Mouse (Mus musculus) brain, adult 2 months (tissue): ENCODE measurements around the gene Muc15.

Experiments
- DNase-seq: peaks from one replicate; pipeline ENCODE4 v3.0.0; 2011; ENCODE audit warnings: low read depth, low spot score

The Muc15 gene

DNA sequence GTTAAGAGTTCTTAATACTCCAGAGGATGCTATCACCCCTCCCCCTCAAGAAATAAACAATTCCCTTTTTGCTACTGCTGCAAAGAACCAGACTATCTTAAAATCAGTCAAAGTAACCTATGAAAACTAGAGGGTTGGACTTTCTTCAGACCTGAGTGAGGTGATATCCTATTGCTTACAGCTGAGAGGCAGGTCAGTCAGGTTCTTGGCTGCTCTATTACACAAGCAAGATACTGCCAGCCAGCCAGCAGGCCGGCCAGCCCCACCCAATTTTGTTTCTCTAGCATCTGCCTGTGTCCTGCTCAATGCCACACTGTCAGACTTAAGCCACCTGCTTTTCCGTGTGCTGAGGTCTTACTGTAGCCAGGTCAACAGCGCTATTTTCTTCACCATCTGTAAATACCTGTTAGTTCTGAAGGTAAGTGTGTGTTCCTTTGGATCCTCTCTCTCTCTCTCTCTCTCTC lies at the start of gene Muc15:
Muc15 (plus strand) TSS at position 51 of the 464 bp plus-strand sequence.
- peak; percentile 63 for DNase-seq

DNA sequence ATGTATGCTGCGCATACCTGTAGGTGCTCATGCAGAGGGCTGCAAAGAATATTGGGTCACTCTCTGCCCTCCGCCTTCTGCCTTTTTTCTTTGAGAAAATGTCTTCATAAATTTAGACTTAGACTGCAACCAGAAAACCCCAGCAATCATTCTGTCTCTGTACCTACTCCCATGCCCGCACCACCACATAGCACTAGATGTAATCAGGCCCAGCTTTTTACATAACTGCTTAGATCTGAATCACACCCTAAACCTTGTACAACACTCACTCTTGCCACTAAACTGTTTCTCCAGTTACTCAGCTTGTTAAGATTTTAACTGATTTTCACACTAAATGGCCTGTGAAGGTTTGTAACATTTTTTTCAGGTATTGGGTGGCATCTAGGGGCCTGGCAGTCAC lies 11.7 kb upstream of the Muc15 start:
- peak; percentile 60 for DNase-seq

DNA sequence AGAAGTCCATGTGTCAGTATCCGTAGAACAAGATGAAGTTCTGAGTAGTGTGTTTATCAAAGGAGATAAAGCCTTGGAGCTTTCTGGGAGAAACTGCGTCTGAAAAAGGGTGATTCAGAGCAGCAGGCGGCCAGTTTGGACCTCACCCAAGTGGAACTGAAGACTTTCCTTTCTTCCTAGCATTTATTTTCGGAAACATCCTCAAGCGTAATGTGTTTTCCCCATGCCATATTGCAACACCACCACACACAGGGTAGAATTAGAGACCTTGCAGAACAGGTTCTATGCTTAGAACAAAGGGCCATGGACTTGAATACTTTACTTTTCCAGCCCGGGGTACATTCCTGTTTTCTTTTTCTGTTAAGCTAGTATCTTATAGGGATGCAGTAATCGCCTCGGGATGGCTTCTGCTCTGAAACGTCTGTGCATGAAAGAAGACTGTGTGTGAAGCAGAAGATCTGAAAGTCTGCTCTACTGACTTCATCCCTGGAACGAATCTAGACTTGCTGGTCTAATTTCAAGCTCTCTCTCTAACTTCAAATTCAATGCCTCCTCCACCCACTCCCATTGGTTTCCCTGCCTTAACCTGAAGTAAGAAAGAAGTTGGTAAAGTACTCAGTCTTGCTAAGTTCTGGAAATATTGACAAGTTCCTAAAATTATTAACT lies 11.0 kb upstream of the Muc15 start:
- peak; percentile 83 for DNase-seq

DNA sequence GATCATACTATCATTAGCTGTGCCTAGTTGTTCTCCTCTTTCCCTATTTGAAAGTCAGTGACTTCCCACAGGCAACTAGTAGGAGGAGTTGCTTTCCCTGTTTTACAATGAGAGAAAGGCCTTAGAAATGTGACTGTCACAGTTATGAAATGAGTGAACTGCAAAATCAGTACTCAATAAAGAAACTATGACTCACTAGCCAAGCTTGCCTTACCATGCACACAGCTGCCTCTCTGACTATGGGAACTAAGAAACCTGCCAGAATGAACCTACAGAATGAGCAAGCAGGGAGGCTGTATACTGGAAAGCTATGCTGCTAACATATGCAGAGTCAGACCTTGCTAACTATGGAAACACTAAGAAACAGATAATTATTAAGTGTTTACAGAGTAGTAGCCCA lies 2.1 kb upstream of the Muc15 start:
- peak; percentile 87 for DNase-seq

DNA sequence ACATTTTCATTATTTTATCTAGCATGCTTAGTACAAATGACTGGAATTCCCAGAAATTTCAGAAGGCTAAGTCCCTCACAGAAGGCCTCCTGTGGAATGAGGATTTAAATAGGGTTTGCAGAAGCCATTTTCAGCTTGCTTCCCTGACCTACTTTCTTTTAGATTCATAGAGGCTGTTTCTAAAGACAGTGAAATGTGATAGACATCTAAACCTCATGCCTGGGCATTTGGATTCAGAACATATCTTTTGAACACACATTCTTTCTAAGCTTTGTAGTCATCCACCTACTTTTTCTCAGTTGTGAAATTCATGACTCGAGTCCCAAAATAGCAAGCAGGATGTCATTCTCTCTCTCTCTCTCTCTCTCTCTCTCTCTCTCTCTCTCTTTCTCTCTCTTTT lies 1.1 kb downstream of the Muc15 start:
- DNase-seq: peak; percentile 78

DNA sequence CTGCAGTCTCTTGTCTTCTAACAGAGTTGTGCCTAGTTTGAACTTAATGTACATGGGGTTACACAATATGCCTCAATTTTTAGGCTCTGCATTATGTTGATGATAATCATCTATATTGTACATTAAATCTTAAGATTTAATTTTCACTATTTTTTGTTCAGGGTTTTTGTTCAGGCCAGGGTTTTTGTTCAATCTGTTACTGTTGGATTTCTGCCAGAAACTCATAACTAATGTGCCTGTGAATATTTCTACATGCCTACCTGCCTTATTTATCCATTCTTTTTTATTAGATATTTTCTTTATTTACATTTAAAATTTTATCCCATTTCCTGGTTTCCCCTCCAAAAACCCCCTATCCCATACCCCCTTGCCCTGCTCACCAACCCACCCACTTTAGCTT lies 5.0 kb downstream of the Muc15 start:
- DNase-seq: peak; percentile 77

DNA sequence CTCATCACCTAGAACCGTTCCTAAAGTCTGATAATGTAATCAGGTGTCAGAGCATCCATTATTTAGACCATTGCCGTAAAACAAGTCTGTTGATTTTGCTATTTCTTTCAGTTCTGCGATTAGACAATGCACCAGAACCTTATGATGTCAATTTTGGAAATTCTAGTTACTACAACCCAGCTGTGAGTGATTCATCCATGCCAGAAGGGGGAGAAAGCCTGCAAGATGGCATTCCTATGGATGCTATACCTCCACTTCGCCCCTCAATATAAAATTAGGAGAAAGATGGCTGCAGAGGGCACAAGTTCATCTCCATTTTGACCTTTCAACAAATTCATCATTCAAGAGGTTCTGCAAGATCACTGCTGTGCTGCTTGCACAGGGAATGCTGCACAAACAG lies 16.1 kb downstream of the Muc15 start:
- peak; percentile 53 for DNase-seq

DNA sequence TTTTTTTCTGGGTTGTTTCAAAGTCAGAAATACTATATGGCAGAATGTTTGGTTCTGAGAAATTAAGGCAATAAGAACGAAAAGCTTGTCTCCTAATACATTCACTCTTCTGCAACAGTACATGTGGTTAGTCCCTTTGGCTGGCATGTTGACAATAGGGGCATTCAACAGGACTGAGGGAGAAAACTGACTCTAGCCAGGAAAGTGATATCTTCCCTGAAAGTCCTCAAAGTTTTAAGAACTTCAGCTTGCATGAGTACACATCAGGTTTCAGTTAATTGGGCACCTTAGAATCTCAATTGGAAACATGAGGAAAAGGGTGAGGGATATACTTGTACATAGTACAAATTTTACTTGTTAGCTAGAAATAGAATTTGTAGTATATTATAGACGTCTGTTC lies 16.8 kb downstream of the Muc15 start:
- DNase-seq: no peak

DNA sequence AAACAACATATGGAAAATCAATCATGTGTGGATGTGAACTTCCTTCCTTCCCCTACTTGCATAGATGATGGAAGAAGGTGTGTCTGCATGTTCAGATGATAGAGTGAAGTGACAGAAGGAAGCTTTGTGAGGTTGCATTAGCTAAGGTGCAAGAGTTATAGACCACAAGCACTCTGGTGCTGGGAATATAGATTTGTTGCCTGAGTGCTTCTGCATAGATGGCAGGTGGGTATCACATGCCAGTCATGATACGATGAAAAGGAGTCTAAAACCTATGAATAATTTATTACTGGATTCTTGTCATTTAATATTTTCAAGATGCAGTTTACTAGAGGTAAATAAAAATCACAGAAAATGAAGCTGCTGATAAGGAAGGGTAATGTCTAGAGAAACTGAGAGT lies 18.6 kb downstream of the Muc15 start:
- no peak for DNase-seq

DNA sequence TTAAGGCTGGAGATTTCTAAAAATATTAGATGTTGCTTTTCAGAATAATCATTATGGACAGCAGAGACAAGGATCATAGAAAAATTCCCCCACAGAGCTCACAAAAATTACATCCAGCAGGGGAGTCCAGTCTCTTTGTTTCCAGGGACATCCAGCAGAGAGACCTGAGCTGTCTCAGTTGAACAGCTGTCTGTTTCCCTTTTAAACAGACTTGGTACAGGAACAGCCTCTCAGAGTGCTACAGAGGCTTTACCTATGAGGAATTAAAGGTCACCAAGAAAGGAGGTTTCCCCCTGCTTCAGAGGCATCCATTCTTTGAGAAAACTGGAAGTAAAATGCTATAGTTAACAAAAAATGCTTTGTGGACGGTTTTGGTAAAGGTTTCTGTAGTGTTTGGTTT lies 19.4 kb downstream of the Muc15 start:
- peak; percentile 18 for DNase-seq

DNA sequence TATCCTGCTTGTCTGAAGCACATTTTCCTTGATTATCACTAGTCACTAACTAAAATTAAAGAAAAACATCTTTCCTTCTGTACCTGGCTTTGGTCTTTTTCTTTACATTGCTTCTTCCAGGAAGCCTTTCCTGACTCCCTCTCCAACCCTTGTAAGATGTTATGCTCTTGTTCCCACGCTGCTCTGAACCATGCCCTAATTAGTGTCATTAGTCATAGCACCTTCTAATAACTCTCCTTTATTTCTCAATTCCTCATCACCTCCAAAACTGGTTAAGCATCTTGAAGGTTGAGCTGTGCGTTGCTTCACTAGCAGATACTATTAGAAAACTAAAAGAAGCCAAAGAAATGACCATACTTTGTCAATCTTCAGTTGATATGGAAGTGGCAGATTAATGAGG lies 36.4 kb downstream of the Muc15 start:
- peak; percentile 20 for DNase-seq

DNA sequence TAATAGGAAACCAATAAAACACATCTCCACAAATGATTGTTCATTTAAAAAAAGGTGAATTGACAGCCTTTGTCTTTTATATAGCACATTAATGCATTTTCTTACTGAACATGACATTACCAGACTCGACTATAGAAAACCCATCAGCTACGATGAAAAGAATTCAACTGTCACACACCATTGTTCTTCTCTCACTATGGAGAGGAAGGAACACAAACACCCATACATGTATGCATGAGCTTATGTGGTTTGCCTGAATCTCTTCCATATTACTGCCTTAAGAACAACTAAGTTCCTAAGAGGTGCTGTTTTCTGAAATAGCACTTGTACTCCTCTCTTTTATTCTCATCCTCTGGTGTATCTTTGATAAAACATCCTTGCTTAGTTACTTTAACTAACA lies 38.3 kb downstream of the Muc15 start:
- no peak for DNase-seq

DNA sequence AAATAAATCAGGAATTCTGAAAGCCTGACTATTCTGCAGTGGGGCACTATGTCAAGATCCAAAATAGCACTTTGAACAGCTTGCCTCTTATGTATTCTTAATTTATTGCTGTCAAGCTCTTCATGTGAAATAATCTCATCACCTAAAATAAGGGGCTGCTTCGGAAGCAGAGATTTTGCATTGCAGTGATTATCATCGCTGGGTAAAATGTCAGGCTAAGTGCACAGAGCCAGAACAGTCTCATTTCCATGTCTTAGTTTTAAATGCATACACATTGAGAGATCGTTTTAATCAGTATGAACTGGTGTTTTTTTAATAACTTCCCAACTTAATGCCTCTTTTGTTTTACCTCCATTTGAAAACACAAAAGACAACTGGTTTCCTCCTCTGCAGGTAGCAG lies 66.3 kb downstream of the Muc15 start:
- peak; percentile 29 for DNase-seq
